Mouse (Mus musculus) E14TG2a.4 (cell line): ENCODE measurements around the gene Tmem106a.

ENCODE experiments used
- CTCF ChIP-seq: conservative IDR thresholded peaks from 2 replicates; pipeline ENCODE4 v1.5.1; 2014; ENCODE audit warnings: low read length
- NANOG ChIP-seq: IDR thresholded peaks from 2 replicates; pipeline ENCODE4 v1.6.1; 2014; ENCODE audit warnings: borderline replicate concordance, low read length, mixed read lengths

- no peak for TF ChIP-seq CTCF
- TF ChIP-seq NANOG, result no peak
Observed at GRCm38 (mm10) chr11:101614116-101614515, 32.1 kb downstream of the Tmem106a start.
